Mouse (Mus musculus) small intestine, adult 2 months (tissue): ENCODE data around the gene Arhgap17. TPM values are rescaled to one million over a fixed set of nuclear protein-coding genes. Genes with fewer than 3 reads are reported as not detected.

Experiments used
- H3K27ac ChIP-seq: fragments of 200-500 bp; 2 replicates; pipeline ENCODE4 v1.5.1; 2012; ENCODE audit warnings: low read depth, low read length, control low read depth, inconsistent platforms; ENCODE audit not compliant: insufficient read depth
- H3K27me3 ChIP-seq: fragments of 200-500 bp; 2 replicates; pipeline ENCODE4 v1.6.1; 2012; ENCODE audit warnings: mild to moderate bottlenecking, moderate library complexity, low read length, inconsistent platforms; ENCODE audit not compliant: control insufficient read depth, insufficient read depth
- H3K36me3 ChIP-seq: fragments of 200-500 bp; 2 replicates; pipeline ENCODE4 v1.6.1; 2012; ENCODE audit warnings: mild to moderate bottlenecking, low read length, control low read depth, inconsistent platforms; ENCODE audit not compliant: control insufficient read depth, insufficient read depth
- H3K4me1 ChIP-seq: fragments of 200-500 bp; 2 replicates; pipeline ENCODE4 v1.6.1; 2012; ENCODE audit warnings: low read length, inconsistent platforms, mixed read lengths; ENCODE audit not compliant: control insufficient read depth, insufficient read depth, insufficient read length
- H3K4me3 ChIP-seq: fragments of 200-500 bp; 2 replicates; pipeline ENCODE4 v1.5.1; 2012; ENCODE audit warnings: low read depth, mild to moderate bottlenecking, control low read depth, inconsistent platforms, low read length, moderate library complexity
- CTCF ChIP-seq: fragments of 200-500 bp; IDR thresholded peaks from 2 replicates; pipeline ENCODE4 v1.5.1; 2012; ENCODE audit warnings: low read depth, mild to moderate bottlenecking, control low read depth, inconsistent platforms, low read length, moderate library complexity, mixed read lengths; ENCODE audit not compliant: insufficient replicate concordance, insufficient read length; ENCODE audit errors: extremely low read depth
- POLR2A ChIP-seq: fragments of 200-500 bp; IDR thresholded peaks from 2 replicates; pipeline ENCODE4 v1.6.1; 2012; ENCODE audit warnings: low read depth, mild to moderate bottlenecking, control low read depth, inconsistent platforms, low read length, moderate library complexity
- WGBS: fragments of 180-500 bp; shearing (Covaris S2); methylation state at CpG from one replicate; pipeline ENCODE4 v1.1.7; 2018; 5-methylcytosine and 5-hydroxymethylcytosine counted together
- polyA plus RNA-seq: library from polyadenylated mRNA; depleted of rRNA; stranded (reverse); fragments of >200 nt; gene quantifications from 2 replicates; pipeline ENCODE4 v1.2.3, GENCODE M21; 2012; rRNA removed

The Arhgap17 gene
- polyA plus RNA-seq, 1 experiment, result 69.8 TPM

DNA sequence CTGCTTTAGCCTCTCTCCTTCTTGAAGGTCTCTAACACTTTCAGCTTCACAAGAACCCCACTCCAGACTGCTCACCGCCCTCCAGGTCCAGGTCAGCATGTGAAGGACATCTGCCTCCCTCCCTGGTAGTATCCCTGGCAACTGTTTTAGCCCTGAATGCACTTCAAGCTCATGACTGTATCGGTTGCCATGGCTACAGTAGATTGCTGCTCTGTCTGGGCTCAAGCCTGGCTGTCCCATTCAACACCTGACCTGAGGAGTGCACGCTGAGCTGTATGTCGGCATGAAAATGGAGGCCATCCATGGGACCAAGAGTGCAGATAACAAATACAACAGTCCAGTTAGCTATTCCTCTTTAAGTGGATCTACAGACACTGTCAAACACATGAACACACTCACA is 131.1 kb downstream of the Arhgap17 start:
- Histone ChIP-seq H3K4me3 (no peak overlapping the region), H3K27me3 (no peaks in the 10 kb centered on the region), H3K4me1 (no peaks in the 10 kb centered on the region), H3K27ac (no peak overlapping the region), H3K36me3 (peaks cover 21% of the 10 kb centered on the region)
- TF ChIP-seq CTCF (no peak), POLR2A (no peak)
- 79% methylated on average over 4 of the region's 4 CpGs for WGBS

GRCm38 (mm10) chr7:123235449-123235848 is 134.3 kb downstream of the Arhgap17 start:
- Histone ChIP-seq H3K27ac (no peak overlapping the region), H3K4me1 (peaks cover 3% of the 10 kb centered on the region; the same call in 1 of the 2 replicates), H3K27me3 (no peaks in the 10 kb centered on the region), H3K36me3 (peaks cover 21% of the 10 kb centered on the region), H3K4me3 (no peak overlapping the region)
- whole genome bisulfite sequencing, result 24% methylated on average over 4 of the region's 4 CpGs
- TF ChIP-seq POLR2A (no peak), CTCF (no peak)

Other genes starting within 250 kb of the Arhgap17 start
- gene Tnrc6a, start 246.0 kb downstream of the Arhgap17 start, polyA plus RNA-seq, result 19.4 and 33.7 TPM in 2 replicates
- gene Slc5a11, start 155.1 kb downstream of the Arhgap17 start, polyA plus RNA-seq, result 61.4 and 204 TPM in 2 replicates
- gene Lcmt1, start 131 bp downstream of the Arhgap17 start, polyA plus RNA-seq, result 21.5 and 21.6 TPM in 2 replicates
- gene Aqp8, start 92.4 kb upstream of the Arhgap17 start, polyA plus RNA-seq, result 0.20 and 7.8 TPM in 2 replicates
- gene Zkscan2, start 130.5 kb upstream of the Arhgap17 start, polyA plus RNA-seq, result 0.01 and 0.03 TPM in 2 replicates